Mouse (Mus musculus) limb, embryonic 14.5 days (tissue): Measurements from ENCODE around the gene Plekhb2. TPM values are rescaled to one million over a fixed set of nuclear protein-coding genes. Genes with fewer than 3 reads are reported as not detected.

Experiments used
- ATAC-seq: fragments of 200-750 bp; cut with Nextera tagmentation; 2 replicates; pipeline ENCODE4 v1.8.0; 2017; ENCODE audit warnings: low read depth, moderate number of reproducible peaks, moderate TSS enrichment; ENCODE audit not compliant: low FRiP score
- DNase-seq: peaks from one replicate; pipeline ENCODE4 v3.0.0-alpha.2; 2015; ENCODE audit warnings: low spot score
- H3K27ac ChIP-seq: fragments of 300-500 bp; sonication (generic); replicated peaks from 2 replicates; pipeline ENCODE4 v1.5.1; 2014; ENCODE audit warnings: low read depth, mild to moderate bottlenecking, low read length, moderate library complexity, mixed read lengths
- H3K27me3 ChIP-seq: fragments of 300-500 bp; sonication (generic); 2 replicates; pipeline ENCODE4 v1.6.1; 2014; ENCODE audit warnings: low read length, mixed read lengths; ENCODE audit not compliant: control insufficient read depth, insufficient read depth
- H3K36me3 ChIP-seq: fragments of 300-500 bp; sonication (generic); 2 replicates; pipeline ENCODE4 v1.6.1; 2014; ENCODE audit warnings: mild to moderate bottlenecking, low read length, moderate library complexity, mixed read lengths; ENCODE audit not compliant: control insufficient read depth, insufficient read depth
- H3K4me1 ChIP-seq: fragments of 300-500 bp; sonication (generic); 2 replicates; pipeline ENCODE4 v1.6.1; 2014; ENCODE audit warnings: antibody characterized with exemption, low read length, mixed read lengths; ENCODE audit not compliant: control insufficient read depth, insufficient read depth
- H3K4me2 ChIP-seq: fragments of 300-500 bp; sonication (generic); replicated peaks from 2 replicates; pipeline ENCODE4 v1.6.1; 2014; ENCODE audit warnings: low read depth, mild to moderate bottlenecking, low read length, moderate library complexity; ENCODE audit not compliant: severe bottlenecking
- H3K4me3 ChIP-seq: fragments of 300-500 bp; sonication (generic); replicated peaks from 2 replicates; pipeline ENCODE4 v1.5.1; 2014; ENCODE audit warnings: low read length
- H3K9ac ChIP-seq: fragments of 300-500 bp; sonication (generic); 2 replicates; pipeline ENCODE4 v1.6.1; 2014; ENCODE audit warnings: mild to moderate bottlenecking, low read depth, low read length, moderate library complexity; ENCODE audit not compliant: severe bottlenecking
- H3K9me3 ChIP-seq: fragments of 300-500 bp; sonication (generic); 2 replicates; pipeline ENCODE4 v1.6.1; 2016; ENCODE audit warnings: low read length; ENCODE audit not compliant: control insufficient read depth
- POLR2A ChIP-seq: fragments of 200-500 bp; IDR thresholded peaks from 2 replicates; pipeline ENCODE4 v1.8.0; 2012; ENCODE audit warnings: inconsistent platforms, mild to moderate bottlenecking, moderate library complexity, borderline replicate concordance; ENCODE audit not compliant: insufficient read depth, insufficient read length; ENCODE audit errors: extremely low read depth
- WGBS: fragments of 180-500 bp; shearing (Covaris S2); extraction: QIAGEN DNeasy Blood & Tissue Kit; methylation state at CpG from one replicate; pipeline ENCODE4 v1.1.7; 2014; 5-methylcytosine and 5-hydroxymethylcytosine counted together
- polyA plus RNA-seq, 2 experiments: library from polyadenylated mRNA; depleted of rRNA in 1 of 2; stranded (reverse) in 1 of 2; unstranded in 1 of 2; fragments of >200 nt; fragmentation: Nextera tagmentation in 1 of 2; extraction: Ambion mirVana in 1 of 2; gene quantifications; 2 replicates each; pipeline versions ENCODE4 v1.2.1 to v1.2.3; 2012 to 2014

Gene Plekhb2
- polyA plus RNA-seq (2012; rRNA removed): 9.5 and 10.1 TPM in 2 replicates
- 14.5 and 15.6 TPM in 2 replicates for polyA plus RNA-seq (2014; fragmentation: Nextera tagmentation; extraction: Ambion mirVana)

GRCm38 (mm10) chr1:34849745-34850342 is at the start of gene Plekhb2:
Plekhb2 (plus strand) TSS chr1:34849976.
- no peaks in the 10 kb centered on the region for H3K9me3 ChIP-seq
- no peaks in the 10 kb centered on the region for H3K36me3 ChIP-seq
- TF ChIP-seq POLR2A: no peak
- peak within 1 kb of the TSS; percentile 79 for H3K9ac ChIP-seq
- H3K27ac ChIP-seq: no peak within 1 kb of the TSS
- H3K4me1 ChIP-seq: no peaks in the 10 kb centered on the region
- DNase-seq (peak; percentile 54), ATAC-seq (peak; percentile 76)
- peak within 1 kb of the TSS; percentile 64 for H3K4me3 ChIP-seq
- peak within 1 kb of the TSS; percentile 82 for H3K4me2 ChIP-seq
- under 1% methylated on average over 36 of the region's 40 CpGs for WGBS
- no peaks in the 10 kb centered on the region for H3K27me3 ChIP-seq

- no peaks in the 10 kb centered on the region for H3K27me3 ChIP-seq
- peak; percentile 65 for DNase-seq
- TF ChIP-seq POLR2A: 0 out of 2 replicates have a peak, but pooled peaks have one; percentile 23
- peak; percentile 87 for ATAC-seq
- peak overlapping the region; percentile 68 for H3K4me2 ChIP-seq
- H3K4me1 ChIP-seq: peaks cover 9% of the 10 kb centered on the region
- H3K9ac ChIP-seq: peak overlapping the region; percentile 68
- no peaks in the 10 kb centered on the region for H3K36me3 ChIP-seq
- no peaks in the 10 kb centered on the region for H3K9me3 ChIP-seq
- H3K4me3 ChIP-seq: peak overlapping the region; percentile 68
- no peak overlapping the region for H3K27ac ChIP-seq
- 2% methylated on average over 43 of the region's 47 CpGs for WGBS
Measured at GRCm38 (mm10) chr1:34801616-34802289, 48.0 kb upstream of the Plekhb2 start.

GRCm38 (mm10) chr1:34802290-34802642 is 47.5 kb upstream of the Plekhb2 start:
- no peaks in the 10 kb centered on the region for H3K36me3 ChIP-seq
- no peaks in the 10 kb centered on the region for H3K9me3 ChIP-seq
- H3K4me2 ChIP-seq: peak overlapping the region; percentile 68
- 31% methylated on average over 7 of the region's 7 CpGs for WGBS
- ATAC-seq: peak; percentile 7; the same call in 1 of the 2 replicates
- H3K27me3 ChIP-seq: no peaks in the 10 kb centered on the region
- H3K27ac ChIP-seq: no peak overlapping the region
- no peak for DNase-seq
- peak overlapping the region; percentile 68 for H3K4me3 ChIP-seq
- TF ChIP-seq POLR2A: no peak
- H3K4me1 ChIP-seq: peaks cover 9% of the 10 kb centered on the region
- H3K9ac ChIP-seq: peak overlapping the region; percentile 68

- DNase-seq (no peak), ATAC-seq (no peak)
- no peak overlapping the region for H3K27ac ChIP-seq
- 96% methylated on average over 7 of the region's 7 CpGs for WGBS
- no peaks in the 10 kb centered on the region for H3K27me3 ChIP-seq
- no peaks in the 10 kb centered on the region; the same call in 1 of the 2 replicates for H3K36me3 ChIP-seq
- H3K9ac ChIP-seq: no peak overlapping the region
- H3K9me3 ChIP-seq: no peaks in the 10 kb centered on the region
- H3K4me3 ChIP-seq: no peak overlapping the region
- H3K4me1 ChIP-seq: peaks cover 9% of the 10 kb centered on the region
- H3K4me2 ChIP-seq: no peak overlapping the region
- TF ChIP-seq POLR2A: no peak
Measured at GRCm38 (mm10) chr1:34804863-34805262, 44.9 kb upstream of the Plekhb2 start.

GRCm38 (mm10) chr1:34805931-34806520 is 43.8 kb upstream of the Plekhb2 start:
- WGBS: 19% methylated on average over 35 of the region's 35 CpGs
- Histone ChIP-seq H3K27ac (no peak overlapping the region), H3K4me1 (peaks cover 9% of the 10 kb centered on the region), H3K9ac (no peak overlapping the region), H3K4me3 (no peak overlapping the region), H3K27me3 (no peaks in the 10 kb centered on the region), H3K4me2 (no peak overlapping the region), H3K9me3 (no peaks in the 10 kb centered on the region), H3K36me3 (peaks cover 4% of the 10 kb centered on the region)
- DNase-seq: no peak
- ATAC-seq: no peak
- TF ChIP-seq POLR2A: no peak
